Mouse (Mus musculus) layer of hippocampus, postnatal 14 days (tissue): ENCODE data around the gene Prpf8. TPM values are rescaled to one million over a fixed set of nuclear protein-coding genes. Genes with fewer than 3 reads are reported as not detected.

Experiments
- DNase-seq, 2 experiments: peaks; one replicate each; pipeline ENCODE4 v3.0.0; 2021 to 2022; ENCODE audit warnings: low spot score in 2 of 2, mixed read lengths in 1 of 2
- total RNA-seq, 2 experiments: library from RNA; stranded (reverse); gene quantifications; 2 replicates each; pipeline ENCODE4 v1.2.3; 2021

Gene Prpf8
- total RNA-seq, 2 experiments from 2014 or later: 111 to 113 TPM

- no peak for DNase-seq
Observed at GRCm38 (mm10) chr11:75532340-75533277, 46.0 kb downstream of the Prpf8 start.

- DNase-seq: no peak
Observed at GRCm38 (mm10) chr11:75533314-75534015, 46.8 kb downstream of the Prpf8 start.

DNA sequence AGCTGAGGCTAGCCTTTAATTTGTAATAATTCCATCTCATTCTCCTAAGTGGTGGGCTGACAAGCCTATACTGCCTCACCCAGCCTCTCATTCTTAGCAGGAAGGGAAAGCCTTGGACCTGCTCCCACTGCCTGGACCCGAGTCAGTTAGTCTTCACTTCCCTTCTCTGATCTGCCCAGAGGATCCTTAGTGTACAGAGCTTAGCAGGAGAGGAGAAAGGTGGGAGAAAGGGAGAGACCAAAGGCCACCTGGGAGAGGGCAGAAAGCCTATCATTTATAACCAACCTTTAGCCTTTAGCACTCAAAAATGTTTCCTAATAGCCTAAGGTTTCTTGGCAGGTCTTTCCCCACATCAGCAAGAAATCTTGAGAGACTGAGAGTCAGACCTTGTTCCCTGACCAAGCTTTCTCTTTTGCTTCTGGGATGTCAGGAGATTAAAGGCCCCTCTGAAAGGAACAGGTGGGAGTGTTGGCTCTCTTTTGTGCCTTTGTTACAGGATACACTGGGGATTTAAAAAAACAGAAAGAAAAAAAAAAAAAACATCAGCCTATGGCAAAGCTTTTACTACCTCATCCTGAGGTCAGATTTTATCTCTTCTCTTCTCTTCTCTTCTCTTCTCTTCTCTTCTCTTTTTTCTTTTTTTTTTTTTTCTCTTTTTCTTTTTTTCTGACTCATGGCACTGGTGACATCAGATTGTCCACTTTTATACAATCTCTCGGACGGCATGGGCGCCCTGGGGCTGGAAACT lies 47.8 kb downstream of the Prpf8 start:
- DNase-seq: no peak

- no peak for DNase-seq
Observed at GRCm38 (mm10) chr11:75535106-75535795, 48.6 kb downstream of the Prpf8 start.

DNA sequence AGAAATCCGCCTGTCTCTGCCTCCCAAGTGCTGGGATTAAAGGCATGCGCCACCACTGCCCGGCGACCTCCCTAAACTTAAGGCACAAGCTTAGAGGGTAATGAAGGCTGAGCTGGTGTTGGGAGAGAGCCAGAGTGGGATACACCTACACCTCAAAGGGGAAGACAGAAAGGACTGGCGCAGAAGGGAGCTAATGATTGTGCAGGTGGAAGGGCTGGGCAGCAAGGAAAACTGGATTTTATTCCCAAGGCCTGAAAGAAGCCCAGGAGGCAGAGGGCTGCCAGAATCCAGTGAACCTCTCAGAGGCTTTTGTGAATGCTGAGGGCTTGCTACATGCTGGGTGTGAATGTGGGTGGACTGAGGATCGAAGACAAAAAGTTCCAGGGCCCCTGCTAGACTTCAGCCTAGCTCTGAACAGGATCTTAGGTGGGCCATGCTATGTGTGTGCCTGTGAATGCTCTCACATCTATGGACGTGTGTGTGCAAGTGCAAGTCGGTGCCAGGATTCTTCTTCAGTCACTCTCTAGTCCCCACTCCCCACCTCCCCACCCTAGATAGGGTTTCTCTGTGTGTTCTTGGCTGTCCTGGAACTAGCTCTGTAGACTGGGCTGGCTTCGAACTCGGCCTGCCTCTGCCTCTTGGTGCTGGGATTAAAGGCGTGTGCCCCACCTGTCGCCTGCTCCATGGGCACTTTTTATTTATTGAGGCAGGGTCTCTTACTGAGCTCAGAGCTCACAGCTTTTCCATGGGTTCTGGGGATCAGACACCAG lies 49.8 kb downstream of the Prpf8 start:
- no peak for DNase-seq

DNA sequence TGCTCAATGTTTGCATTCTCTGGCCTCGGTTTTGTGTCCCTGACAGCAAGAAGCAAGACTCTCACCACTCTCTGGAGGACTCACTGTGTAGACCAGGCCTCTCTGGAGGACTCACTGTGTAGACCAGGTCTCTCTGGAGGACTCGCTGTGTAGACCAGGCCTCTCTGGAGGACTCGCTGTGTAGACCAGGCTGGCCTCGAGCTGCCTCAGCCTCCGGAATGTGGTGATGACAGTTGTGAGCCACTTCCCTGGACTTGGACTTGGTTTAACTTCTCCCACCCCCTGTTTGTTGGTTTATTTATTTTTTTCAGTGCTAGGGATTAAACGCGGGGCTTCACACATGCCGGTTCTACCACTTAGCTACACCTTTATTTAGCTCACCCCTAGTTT lies 50.4 kb downstream of the Prpf8 start:
- DNase-seq: no peak

DNA sequence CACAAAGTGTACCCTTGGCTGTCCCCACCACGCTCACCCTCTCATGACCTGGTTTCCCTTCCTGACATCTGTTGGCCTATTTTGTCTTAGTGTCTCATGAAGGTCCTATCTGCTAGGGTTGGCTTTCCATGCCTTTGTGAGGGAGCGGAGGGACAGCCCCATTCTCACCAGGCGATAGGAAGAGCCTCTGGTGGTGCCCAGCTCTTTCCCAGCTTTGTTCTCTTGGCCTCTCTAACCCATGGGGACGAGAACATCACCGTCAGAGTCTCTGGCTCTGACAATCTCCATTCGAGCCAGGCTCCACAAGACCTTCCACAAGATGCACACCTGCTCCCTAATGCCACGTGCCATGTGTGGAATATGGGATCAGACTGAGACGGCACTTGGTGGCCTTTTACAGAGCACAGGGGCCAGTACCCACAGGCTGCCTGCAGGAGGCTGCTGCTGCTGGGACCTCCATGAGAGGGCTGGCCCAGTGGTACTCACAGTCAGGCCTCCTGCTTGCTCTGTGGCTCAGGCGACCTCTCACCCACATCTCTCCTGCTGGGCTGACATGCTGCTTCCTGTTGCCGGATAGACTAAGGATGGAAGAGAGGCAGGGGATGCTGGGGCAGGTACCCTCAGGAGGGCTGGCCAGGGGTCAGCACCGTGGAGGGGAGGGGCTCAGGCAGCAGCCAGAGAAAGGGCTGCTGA lies 51.0 kb downstream of the Prpf8 start:
- DNase-seq: no peak

DNA sequence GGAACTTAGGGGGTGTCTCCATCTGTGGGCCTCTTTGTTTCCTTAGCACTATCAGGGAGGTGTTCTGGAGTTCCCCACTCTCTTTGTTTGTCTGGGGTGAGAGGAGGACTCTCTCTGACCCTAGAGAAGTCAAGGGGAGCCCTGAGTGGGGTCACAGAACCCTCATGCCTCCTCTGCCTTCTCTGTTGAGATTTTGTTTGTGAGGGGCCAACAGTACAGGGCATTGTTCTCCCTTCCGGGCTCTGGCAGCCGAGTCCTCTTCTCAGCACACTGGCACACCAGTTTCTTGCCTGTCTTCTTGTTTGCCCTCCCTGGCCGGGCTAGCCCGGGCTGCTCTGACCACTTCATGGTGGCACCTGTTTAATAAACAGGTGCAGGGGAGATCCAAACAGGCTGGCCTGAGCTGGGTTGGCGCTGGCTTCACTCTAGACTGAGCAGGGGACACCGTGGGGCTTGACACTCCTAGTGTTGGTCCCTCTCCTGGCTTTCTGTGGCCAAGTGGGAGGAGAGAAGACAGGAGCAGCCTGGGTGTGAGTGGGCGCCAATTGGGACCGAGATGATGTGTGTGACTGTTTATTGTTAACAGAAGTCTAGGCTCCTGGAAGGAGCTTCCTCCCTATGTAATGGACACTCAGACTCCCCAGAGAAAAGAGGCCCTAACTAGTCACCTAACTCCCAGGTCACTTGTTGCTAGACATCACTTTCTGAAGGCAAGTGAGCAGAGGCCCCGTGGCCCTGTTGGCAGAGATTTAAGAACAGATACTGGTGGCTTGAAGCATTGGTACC lies 51.8 kb downstream of the Prpf8 start:
- no peak for DNase-seq

DNA sequence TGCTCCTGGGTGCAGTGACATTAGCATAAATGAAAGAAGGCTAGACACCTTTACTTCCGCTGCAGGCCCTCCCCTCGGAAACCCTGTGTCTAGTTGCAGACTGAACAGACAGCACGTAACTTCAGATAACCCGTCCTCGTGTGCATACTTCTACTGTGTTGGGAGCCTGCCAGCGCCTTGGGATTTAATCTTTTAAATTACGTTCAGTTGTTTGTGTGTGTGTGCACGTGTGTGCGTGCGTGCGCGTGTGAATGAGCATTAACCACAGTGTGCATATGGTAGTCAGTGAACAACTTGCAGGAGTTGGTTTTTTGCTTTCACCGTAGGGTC lies 52.3 kb downstream of the Prpf8 start:
- no peak for DNase-seq

DNA sequence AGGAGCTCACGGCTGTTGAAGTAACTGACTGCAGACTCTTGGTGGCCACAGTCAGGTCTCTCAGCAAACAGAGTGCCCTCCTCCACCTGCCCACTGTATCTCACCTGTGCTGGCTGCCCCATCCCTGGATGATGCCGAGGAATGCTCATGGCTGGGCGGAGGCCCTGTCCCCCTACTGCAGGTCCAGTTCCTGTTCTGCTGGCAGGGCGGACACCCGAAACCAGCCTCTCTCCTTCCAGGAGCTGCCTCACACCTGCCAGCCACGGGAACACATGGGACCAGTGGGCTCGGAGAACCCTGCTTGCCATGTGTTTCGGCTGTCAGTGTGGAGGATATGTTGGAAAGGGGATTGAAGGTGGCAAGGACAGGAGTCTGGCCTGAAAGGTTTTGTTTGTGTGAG lies 53.6 kb downstream of the Prpf8 start:
- no peak for DNase-seq

GRCm38 (mm10) chr11:75540710-75541581 lies 54.3 kb downstream of the Prpf8 start:
- peak; percentile 59 to 80 for DNase-seq

DNA sequence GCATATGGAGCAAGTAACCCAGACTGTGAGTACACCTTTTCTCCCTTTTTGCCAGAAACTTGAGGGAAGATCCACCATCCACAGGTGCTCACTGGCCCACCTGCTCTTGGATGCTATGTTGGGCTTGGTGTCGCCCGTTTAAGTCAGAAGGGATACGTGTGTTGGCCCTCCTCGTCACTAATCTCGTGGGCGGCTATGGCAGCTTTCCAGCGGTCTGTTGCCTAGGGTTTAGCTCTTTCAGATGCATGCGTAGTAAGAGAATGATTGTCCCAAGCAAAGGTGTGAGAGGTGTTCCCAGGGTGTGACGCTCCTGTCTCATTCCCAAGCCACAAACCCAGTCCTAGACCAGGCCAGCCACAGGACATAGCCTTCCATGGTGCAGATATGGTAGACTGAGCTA lies 58.1 kb downstream of the Prpf8 start:
- no peak for DNase-seq

GRCm38 (mm10) chr11:75546057-75546456 lies 59.4 kb downstream of the Prpf8 start:
- DNase-seq: no peak

GRCm38 (mm10) chr11:75549658-75550111 lies 63.1 kb downstream of the Prpf8 start:
- no peak for DNase-seq

- no peak for DNase-seq
Observed at GRCm38 (mm10) chr11:75550200-75550946, 63.8 kb downstream of the Prpf8 start.

DNA sequence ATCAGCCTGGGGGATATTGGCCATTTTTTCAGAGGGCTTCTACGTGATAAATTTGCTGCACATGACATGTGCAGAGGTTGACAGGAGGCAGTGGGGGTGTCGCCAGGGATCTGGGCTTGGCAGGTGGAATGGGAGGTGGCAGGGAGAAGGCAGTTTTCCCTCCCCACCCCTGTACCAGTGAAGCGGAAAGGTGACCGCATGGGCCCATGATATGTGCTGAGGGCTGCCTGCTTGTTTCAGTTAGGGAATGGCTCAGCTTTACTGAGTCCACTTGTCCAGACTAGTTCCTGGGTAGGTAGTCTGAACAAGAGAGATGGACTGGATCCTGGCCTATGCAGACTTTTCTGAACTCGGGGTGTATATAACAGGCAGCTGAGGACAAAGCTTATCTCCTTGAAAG lies 64.7 kb downstream of the Prpf8 start:
- no peak for DNase-seq

- no peak for DNase-seq
Observed at GRCm38 (mm10) chr11:75551961-75552441, 65.4 kb downstream of the Prpf8 start.
